Mouse (Mus musculus) embryonic facial prominence, embryonic 11.5 days (tissue): ENCODE results near the gene Gm13278. TPM values are rescaled to one million over a fixed set of nuclear protein-coding genes. Genes with fewer than 3 reads are reported as not detected.
"Not testable (repeated sequence)": the region's sequence is repeated elsewhere in the genome, so short reads cannot be mapped to it uniquely, and the experiment has no call there.

Experiments
- ATAC-seq: fragments of 200-750 bp; cut with Nextera tagmentation; replicated peaks from 2 replicates; pipeline ENCODE4 v1.8.0; 2017; ENCODE audit warnings: low read depth; ENCODE audit not compliant: insufficient number of reproducible peaks, low FRiP score, low TSS enrichment
- DNase-seq: peaks from one replicate; pipeline ENCODE4 v3.0.0-alpha.2; 2015; ENCODE audit warnings: low spot score
- H3K27ac ChIP-seq: fragments of 300-500 bp; sonication (generic); replicated peaks from 2 replicates; pipeline ENCODE4 v1.5.1; 2014; ENCODE audit warnings: mild to moderate bottlenecking, low read depth, low read length, control low read depth
- H3K27me3 ChIP-seq: fragments of 300-500 bp; sonication (generic); 2 replicates; pipeline ENCODE4 v1.6.1; 2014; ENCODE audit warnings: mild to moderate bottlenecking, low read length, moderate library complexity, mixed read lengths; ENCODE audit not compliant: control insufficient read depth, insufficient read depth
- H3K36me3 ChIP-seq: fragments of 300-500 bp; sonication (generic); replicated peaks from 2 replicates; pipeline ENCODE4 v1.6.1; 2014; ENCODE audit warnings: low read depth, mild to moderate bottlenecking, low read length, moderate library complexity, mixed read lengths; ENCODE audit not compliant: control insufficient read depth, insufficient read depth
- H3K4me1 ChIP-seq: fragments of 300-500 bp; sonication (generic); 2 replicates; pipeline ENCODE4 v1.6.1; 2014; ENCODE audit warnings: low read length, mixed read lengths; ENCODE audit not compliant: control insufficient read depth, insufficient read depth
- H3K4me2 ChIP-seq: fragments of 300-500 bp; sonication (generic); 2 replicates; pipeline ENCODE4 v1.6.1; 2014; ENCODE audit warnings: low read depth, mild to moderate bottlenecking, control low read depth, low read length, moderate library complexity
- H3K4me3 ChIP-seq: fragments of 300-500 bp; sonication (generic); 2 replicates; pipeline ENCODE4 v1.5.1; 2014; ENCODE audit warnings: low read depth, low read length, control low read depth
- H3K9ac ChIP-seq: fragments of 300-500 bp; sonication (generic); replicated peaks from 2 replicates; pipeline ENCODE4 v1.6.1; 2014; ENCODE audit warnings: mild to moderate bottlenecking, control low read depth, low read length
- H3K9me3 ChIP-seq: fragments of 300-500 bp; sonication (generic); replicated peaks from 2 replicates; pipeline ENCODE4 v1.6.1; 2016; ENCODE audit warnings: mild to moderate bottlenecking, low read length, inconsistent platforms, mixed read lengths; ENCODE audit not compliant: control insufficient read depth
- WGBS: fragments of 180-500 bp; shearing (Covaris S2); extraction: QIAGEN DNeasy Blood & Tissue Kit; methylation state at CpG from one replicate; pipeline ENCODE4 v1.1.7; 2014; 5-methylcytosine and 5-hydroxymethylcytosine counted together
- polyA plus RNA-seq: library from polyadenylated mRNA; unstranded; fragments of >200 nt; fragmentation: Nextera tagmentation; extraction: Ambion mirVana; gene quantifications from 2 replicates; pipeline ENCODE4 v1.2.1, GENCODE M21; 2014

The Gm13278 gene
- polyA plus RNA-seq, 1 experiment from 2014 or later, result not detected

- not testable (repeated sequence) for H3K4me3 ChIP-seq, H3K9ac ChIP-seq, H3K36me3 ChIP-seq, H3K27me3 ChIP-seq, H3K9me3 ChIP-seq, H3K4me2 ChIP-seq, ATAC-seq, H3K4me1 ChIP-seq, DNase-seq, H3K27ac ChIP-seq
- WGBS, result 42% methylated on average over 15 of the region's 18 CpGs
These were observed 11.0 kb upstream of the Gm13278 start for GRCm38 (mm10) chr4:88780320-88780719.

- not testable (repeated sequence) for H3K9me3 ChIP-seq, H3K27me3 ChIP-seq, H3K27ac ChIP-seq, DNase-seq, H3K4me3 ChIP-seq, H3K9ac ChIP-seq, H3K4me2 ChIP-seq, ATAC-seq, H3K4me1 ChIP-seq, H3K36me3 ChIP-seq
- 11% methylated on average over 3 of the region's 7 CpGs for WGBS
These were observed 9.5 kb upstream of the Gm13278 start, which contains the start of gene Ifnz for GRCm38 (mm10) chr4:88781831-88782230. Gene Ifnz (plus strand): TSS chr4:88782131.

GRCm38 (mm10) chr4:88782335-88782734 lies 9.0 kb upstream of the Gm13278 start:
- not testable (repeated sequence) for H3K27ac ChIP-seq, H3K9me3 ChIP-seq, ATAC-seq, H3K9ac ChIP-seq, H3K27me3 ChIP-seq, DNase-seq, H3K4me1 ChIP-seq, H3K4me2 ChIP-seq, H3K4me3 ChIP-seq, H3K36me3 ChIP-seq
- 0% methylated on average over 3 of the region's 31 CpGs for WGBS

- not testable (repeated sequence) for H3K9ac ChIP-seq, H3K27me3 ChIP-seq, H3K36me3 ChIP-seq, H3K4me1 ChIP-seq, ATAC-seq, H3K9me3 ChIP-seq, H3K4me3 ChIP-seq, H3K27ac ChIP-seq, H3K4me2 ChIP-seq, DNase-seq
- no CpG with 5 or more reads among the region's 27 CpGs for WGBS
These were observed 5.9 kb upstream of the Gm13278 start, which contains the start of gene Gm13276 for GRCm38 (mm10) chr4:88785409-88785808. Gene Gm13276 (plus strand): TSS chr4:88785709.

- H3K27ac ChIP-seq, H3K4me1 ChIP-seq, DNase-seq, H3K36me3 ChIP-seq, H3K27me3 ChIP-seq, H3K4me3 ChIP-seq, ATAC-seq, H3K9me3 ChIP-seq, H3K9ac ChIP-seq, H3K4me2 ChIP-seq: not testable (repeated sequence)
- WGBS, result 0% methylated on average over 3 of the region's 28 CpGs
These were observed 2.9 kb upstream of the Gm13278 start, which contains the start of gene Gm13277 for GRCm38 (mm10) chr4:88788402-88788801. Gene Gm13277 (plus strand): TSS chr4:88788632.

- H3K9ac ChIP-seq, H3K36me3 ChIP-seq, ATAC-seq, H3K9me3 ChIP-seq, H3K4me3 ChIP-seq, H3K27me3 ChIP-seq, H3K27ac ChIP-seq, DNase-seq, H3K4me1 ChIP-seq, H3K4me2 ChIP-seq: not testable (repeated sequence)
- 1% methylated on average over 9 of the region's 52 CpGs for WGBS
These were observed 2.8 kb downstream of the Gm13278 start, which contains the start of gene Gm13275 for GRCm38 (mm10) chr4:88793936-88794675. Gene Gm13275 (plus strand): TSS chr4:88794487.

GRCm38 (mm10) chr4:88797097-88797496 lies 5.7 kb downstream of the Gm13278 start, which contains the start of gene Gm13279:
Gene Gm13279 (plus strand): TSS chr4:88797397.
- not testable (repeated sequence) for DNase-seq, H3K27ac ChIP-seq, H3K9ac ChIP-seq, H3K4me2 ChIP-seq, H3K36me3 ChIP-seq, H3K4me3 ChIP-seq, H3K27me3 ChIP-seq, H3K4me1 ChIP-seq, ATAC-seq, H3K9me3 ChIP-seq
- no CpG with 5 or more reads among the region's 28 CpGs for WGBS

- 10% methylated on average over 3 of the region's 7 CpGs for WGBS
- not testable (repeated sequence) for H3K4me1 ChIP-seq, ATAC-seq
These were observed 8.0 kb downstream of the Gm13278 start, which contains the start of gene Gm13285 for GRCm38 (mm10) chr4:88799365-88799764. Gene Gm13285 (plus strand): TSS chr4:88799665.

More at GRCm38 (mm10) chr4:88799365-88799764, 8.0 kb downstream of the Gm13278 start, which contains the start of gene Gm13285:
- H3K27ac ChIP-seq, H3K9me3 ChIP-seq, DNase-seq, H3K36me3 ChIP-seq, H3K4me3 ChIP-seq, H3K27me3 ChIP-seq, H3K4me2 ChIP-seq, H3K9ac ChIP-seq: not testable (repeated sequence)
